Comparison of ENCODE assay signal across 1 mouse cellular context in the genomic region with DNA sequence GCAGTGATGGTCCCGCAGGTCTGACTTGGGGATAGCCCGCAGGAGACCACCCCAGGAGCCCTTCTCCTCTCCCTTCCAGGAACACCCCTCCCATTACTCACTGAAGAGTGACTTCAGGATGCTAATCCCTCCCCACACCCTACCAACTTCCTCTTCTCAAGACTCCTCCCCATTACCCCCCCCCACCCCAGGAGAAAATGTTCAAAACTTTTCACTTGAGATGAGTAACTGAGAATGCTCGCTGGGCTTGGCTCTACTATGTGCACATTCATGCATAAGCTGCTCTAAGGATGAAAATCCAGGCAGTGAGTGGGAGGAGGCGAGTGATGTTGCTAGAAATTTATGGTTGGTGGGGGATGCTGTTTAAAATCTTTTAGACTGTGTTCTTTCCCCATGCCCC.
TF ChIP-seq lines count a peak whose summit lies in the region.

No protein-coding gene starts in this region.

TF ChIP-seq in MEL, 35 proteins besides CTCF, POLR2A, EP300 and RAD21:
- TF ChIP-seq SIN3A (IDR thresholded peaks at IDR 0.05; ENCODE audit: low read length) (peak; percentile 6; the same call in 1 of the 2 replicates), MAX (IDR thresholded peaks at IDR 0.05; ENCODE audit: low read length) (no peak)
